Mouse (Mus musculus) large intestine, adult 2 months (tissue): Measurements from ENCODE around the gene Prl7d1. TPM values are rescaled to one million over a fixed set of nuclear protein-coding genes. Genes with fewer than 3 reads are reported as not detected.
"Not testable (repeated sequence)": the region's sequence is repeated elsewhere in the genome, so short reads cannot be mapped to it uniquely, and the experiment has no call there.

Experiments
- DNase-seq: peaks from one replicate; pipeline ENCODE4 v3.0.0-alpha.2; 2012; ENCODE audit warnings: low read depth, low spot score
- WGBS: fragments of 180-500 bp; shearing (Covaris S2); methylation state at CpG from one replicate; pipeline ENCODE4 v1.1.7; 2018; 5-methylcytosine and 5-hydroxymethylcytosine counted together
- polyA plus RNA-seq: library from polyadenylated mRNA; depleted of rRNA; stranded (reverse); fragments of >200 nt; gene quantifications from 2 replicates; pipeline ENCODE4 v1.2.3, GENCODE M21; 2012; rRNA removed

Prl7d1 gene
- polyA plus RNA-seq = not detected in 2 replicates

GRCm38 (mm10) chr13:27716636-27717035 is at the start of gene Prl7d1:
TSS of gene Prl7d1 (minus strand) at chr13:27716736.
- 78% methylated on average over 5 of the region's 5 CpGs for WGBS
- no peak for DNase-seq

- WGBS = 76% methylated on average over 10 of the region's 10 CpGs
- no peak for DNase-seq
Observed at GRCm38 (mm10) chr13:27734512-27735186, 18.1 kb upstream of the Prl7d1 start.

GRCm38 (mm10) chr13:27730286-27730959 is 13.9 kb upstream of the Prl7d1 start:
- DNase-seq = not testable (repeated sequence)
- WGBS = 70% methylated on average over 5 of the region's 5 CpGs

GRCm38 (mm10) chr13:27725057-27725456 is 8.5 kb upstream of the Prl7d1 start:
- DNase-seq = not testable (repeated sequence)
- 75% methylated on average over 3 of the region's 3 CpGs for WGBS

GRCm38 (mm10) chr13:27706521-27706920 is 10.0 kb downstream of the Prl7d1 start:
- 52% methylated on average over 2 of the region's 2 CpGs for WGBS
- DNase-seq = no peak

GRCm38 (mm10) chr13:27667936-27668335 is 48.6 kb downstream of the Prl7d1 start, which contains the start of gene Prl7a2:
TSS of gene Prl7a2 (minus strand) at chr13:27668036.
- DNase-seq = no peak
- WGBS = 81% methylated on average over 4 of the region's 4 CpGs

- DNase-seq = no peak
- 59% methylated on average over 2 of the region's 2 CpGs for WGBS
Observed at GRCm38 (mm10) chr13:27660747-27661146, 55.8 kb downstream of the Prl7d1 start.

Other genes starting within 250 kb of the Prl7d1 start
- not detected in 2 replicates for gene Prl8a8, start 203.5 kb downstream of the Prl7d1 start, polyA plus RNA-seq
- not detected in 2 replicates for gene Prl8a9, start 152.1 kb downstream of the Prl7d1 start, polyA plus RNA-seq
- not detected in 2 replicates for gene Prl8a1, start 134.6 kb downstream of the Prl7d1 start, polyA plus RNA-seq
- gene Prl7b1, start 106.2 kb downstream of the Prl7d1 start, polyA plus RNA-seq = not detected in 2 replicates
- not detected in 2 replicates for gene Prl7a1, start 74.2 kb downstream of the Prl7d1 start, polyA plus RNA-seq
- not detected in 2 replicates for gene Prl7a2, start 48.7 kb downstream of the Prl7d1 start, polyA plus RNA-seq
- not detected in 2 replicates for gene Prl7c1, start 64.1 kb upstream of the Prl7d1 start, polyA plus RNA-seq
- not detected in 2 replicates for gene Prl2a1, start 84.9 kb upstream of the Prl7d1 start, polyA plus RNA-seq
- not detected in 2 replicates for gene Prl2c1, start 132.6 kb upstream of the Prl7d1 start, polyA plus RNA-seq